Mouse (Mus musculus) lung, adult 2 months (tissue): ENCODE results near the gene Trpd52l3.

Experiments
- CTCF ChIP-seq: fragments of 200-500 bp; IDR thresholded peaks from 2 replicates; pipeline ENCODE4 v1.5.1; 2011; ENCODE audit warnings: mild to moderate bottlenecking, low read length, control low read depth; ENCODE audit not compliant: insufficient read depth
- POLR2A ChIP-seq: fragments of 200-500 bp; IDR thresholded peaks from 2 replicates; pipeline ENCODE4 v1.6.1; 2011; ENCODE audit warnings: low read depth, mild to moderate bottlenecking, control low read depth, low read length, borderline replicate concordance; ENCODE audit errors: extremely low read depth

- no peak for TF ChIP-seq POLR2A
- TF ChIP-seq CTCF, result no peak
Observed at GRCm38 (mm10) chr19:30029002-30029710, 25.6 kb downstream of the Trpd52l3 start.
